Mouse (Mus musculus): ENCODE measurements around the gene Ncf4. TPM values are rescaled to one million over a fixed set of nuclear protein-coding genes. Genes with fewer than 3 reads are reported as not detected.

Gene Ncf4
- total RNA-seq, 2 experiments from 2014 or later: 3.4 to 3.9 TPM

GRCm38 (mm10) chr15:78309865-78310264 lies 65.3 kb downstream of the Ncf4 start:
- no peak for DNase-seq (ENCODE audit: low spot score in 2 of 2)

DNA sequence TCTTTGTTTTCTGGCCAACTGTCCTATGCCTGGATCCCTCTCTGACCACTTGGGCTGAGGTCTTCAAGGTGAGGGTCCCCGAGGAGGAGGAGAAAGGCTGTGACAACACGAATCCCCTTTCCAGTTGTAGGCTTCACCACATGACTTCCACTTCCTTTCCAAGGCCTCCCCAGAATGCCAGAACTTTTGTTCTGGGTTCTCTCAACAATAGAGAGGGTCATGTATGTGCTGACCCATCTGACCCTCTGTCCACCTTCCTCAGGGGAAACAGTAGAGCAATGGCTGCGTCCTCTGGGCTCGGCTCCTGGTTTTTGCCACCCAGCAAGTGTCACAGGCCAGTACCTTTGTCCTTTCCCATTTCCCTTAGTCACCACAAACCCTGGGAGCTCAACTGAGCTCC lies 66.4 kb downstream of the Ncf4 start:
- no peak for DNase-seq (ENCODE audit: low spot score in 2 of 2)

Small RNA genes lying within 50 kb of the gene (microRNA-seq; reads per million reads assigned to microRNA genes)
- gene Mir7676-1: not detected

Other genes with a start within 250 kb of the Ncf4 start
- under 1 TPM in 1 of 2 experiments, not detected in 1; 0.05 TPM for gene Cacng2, start 124.8 kb upstream of the Ncf4 start, total RNA-seq (2021)
- gene Ift27, start 70.7 kb upstream of the Ncf4 start, total RNA-seq (2021): 10 to 100 TPM; 38.0 to 48.1 TPM
- 100 to 1,000 TPM; 716 to 864 TPM for gene Pvalb, start 38.4 kb upstream of the Ncf4 start, total RNA-seq (2021)
- 1 to 10 TPM; 2.5 to 3.1 TPM for gene Csf2rb2, start 60.9 kb downstream of the Ncf4 start, total RNA-seq (2021)
- gene Csf2rb, start 81.0 kb downstream of the Ncf4 start, total RNA-seq (2021): 10 to 100 TPM in 1 of 2 experiments, 1 to 10 TPM in 1; 3.4 to 11.1 TPM
- gene Tex33, start 151.1 kb downstream of the Ncf4 start, total RNA-seq (2021): not detected
- 10 to 100 TPM; 17.5 to 20.5 TPM for gene Tst, start 161.1 kb downstream of the Ncf4 start, total RNA-seq (2021)
- gene Mpst, start 161.6 kb downstream of the Ncf4 start, total RNA-seq (2021): 10 to 100 TPM; 27.6 to 34.5 TPM
- gene Kctd17, start 183.8 kb downstream of the Ncf4 start, total RNA-seq (2021): 10 to 100 TPM; 83.5 to 85.4 TPM
- under 1 TPM in 1 of 2 experiments, not detected in 1; 0.62 TPM for gene Tmprss6, start 223.8 kb downstream of the Ncf4 start, total RNA-seq (2021)